Mouse (Mus musculus): ENCODE measurements around the gene Tnrc6b.

Tnrc6b gene

DNA sequence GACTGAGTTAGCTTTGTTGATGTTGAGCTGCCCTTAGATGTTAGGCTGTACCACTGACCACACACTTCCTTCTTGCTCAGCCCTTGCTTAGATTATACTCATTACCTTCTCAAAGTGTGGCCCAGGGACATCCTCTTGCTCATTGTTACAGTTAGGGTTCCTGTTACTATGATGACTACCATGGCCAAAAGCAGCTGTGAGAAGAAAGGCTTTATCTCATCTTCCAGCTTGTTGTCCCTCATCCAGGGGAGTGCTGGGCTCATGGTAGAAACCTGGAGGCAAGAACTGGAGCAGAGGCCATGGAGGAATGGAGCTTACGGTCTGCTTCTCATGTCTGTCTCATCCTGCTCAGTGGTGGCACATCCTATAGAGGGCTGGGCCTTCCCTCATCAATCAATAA lies 28.9 kb downstream of the Tnrc6b start:
- DNase-seq, result no peak

DNA sequence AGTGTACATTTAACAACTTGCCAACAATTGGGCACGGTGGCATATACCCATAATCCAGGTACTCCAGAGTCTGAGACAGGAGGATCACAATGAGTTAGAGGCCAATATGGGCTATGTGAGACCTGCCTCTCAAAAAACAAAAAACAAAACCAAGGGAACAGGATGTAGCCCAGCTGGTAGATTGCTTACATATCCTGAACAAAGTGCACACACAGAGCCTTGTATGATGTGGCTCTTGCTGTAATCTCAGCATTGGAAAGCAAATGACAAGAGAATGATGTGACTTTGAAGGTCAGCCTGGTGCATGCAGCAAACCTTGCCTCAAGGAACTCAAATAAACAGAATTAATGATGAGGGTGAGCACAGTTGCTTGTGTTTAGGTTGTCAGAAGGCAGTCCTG lies 30.7 kb downstream of the Tnrc6b start:
- DNase-seq, result no peak

DNA sequence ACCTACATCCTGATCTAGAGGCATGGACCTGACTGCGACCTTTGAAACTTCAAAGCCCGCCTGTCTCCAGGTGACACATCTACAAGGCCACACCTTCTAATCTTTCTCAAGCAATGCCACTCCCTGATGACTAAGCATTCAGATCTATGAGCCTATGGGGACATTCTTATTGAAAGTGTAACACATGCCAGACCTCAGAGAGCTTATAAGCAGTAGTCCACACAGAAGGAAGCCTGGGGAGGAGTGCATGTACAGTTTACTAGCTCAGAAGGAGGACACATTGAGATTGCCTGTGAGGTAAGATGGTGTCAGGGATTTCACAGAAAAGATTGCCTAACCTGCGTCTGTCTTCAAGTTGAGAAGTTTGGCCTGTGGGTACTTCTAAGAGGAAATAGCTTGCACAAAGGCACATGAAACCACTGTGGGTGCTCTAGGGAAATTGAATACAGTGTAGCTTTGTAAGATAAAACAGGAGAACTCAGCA lies 31.9 kb downstream of the Tnrc6b start:
- no peak for DNase-seq

DNA sequence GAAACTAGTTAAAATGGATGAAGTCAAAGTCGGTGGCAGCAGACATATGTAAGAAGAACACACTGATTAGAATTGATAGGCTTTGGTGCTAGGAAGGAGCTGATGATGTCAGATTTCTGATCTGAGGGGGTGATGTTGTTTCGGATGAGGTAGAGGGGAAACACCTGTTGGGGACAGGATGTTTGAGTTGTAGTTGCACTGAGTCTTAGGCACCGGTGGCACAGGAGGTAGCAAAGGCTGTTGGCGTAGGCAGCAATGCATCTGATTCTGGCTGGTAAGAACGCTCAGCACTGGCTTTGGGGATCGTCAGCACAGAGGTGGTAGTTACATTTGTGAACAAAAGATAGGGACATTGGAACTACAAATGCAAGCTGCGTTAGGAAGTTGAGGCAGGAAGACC lies 32.5 kb downstream of the Tnrc6b start:
- no peak for DNase-seq

GRCm38 (mm10) chr15:80744667-80745422 lies 33.7 kb downstream of the Tnrc6b start:
- DNase-seq, result no peak

- no peak for DNase-seq
These were observed 37.9 kb downstream of the Tnrc6b start for GRCm38 (mm10) chr15:80748979-80749378.

DNA sequence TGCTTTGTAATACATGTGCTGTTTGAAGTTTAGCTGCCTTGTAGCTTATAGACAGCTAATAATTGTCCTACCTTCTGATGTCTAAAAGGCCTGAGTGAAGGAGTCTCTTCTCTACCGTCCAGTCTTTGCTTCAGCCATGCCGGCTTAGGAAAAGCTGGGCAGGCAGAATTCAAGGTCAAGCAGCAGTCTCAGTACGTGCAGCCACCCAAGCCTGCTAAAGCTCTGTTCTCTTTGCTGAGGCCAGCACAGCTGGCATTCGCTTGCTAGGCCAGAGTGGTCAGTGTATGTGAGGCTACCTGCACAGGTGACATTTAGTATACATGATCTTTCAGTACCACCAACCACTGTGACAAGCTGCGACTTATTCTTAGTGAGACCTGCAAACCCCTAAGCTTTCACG lies 42.2 kb downstream of the Tnrc6b start:
- no peak for DNase-seq

- no peak for DNase-seq
These were observed 43.0 kb downstream of the Tnrc6b start for GRCm38 (mm10) chr15:80754103-80754502.

DNA sequence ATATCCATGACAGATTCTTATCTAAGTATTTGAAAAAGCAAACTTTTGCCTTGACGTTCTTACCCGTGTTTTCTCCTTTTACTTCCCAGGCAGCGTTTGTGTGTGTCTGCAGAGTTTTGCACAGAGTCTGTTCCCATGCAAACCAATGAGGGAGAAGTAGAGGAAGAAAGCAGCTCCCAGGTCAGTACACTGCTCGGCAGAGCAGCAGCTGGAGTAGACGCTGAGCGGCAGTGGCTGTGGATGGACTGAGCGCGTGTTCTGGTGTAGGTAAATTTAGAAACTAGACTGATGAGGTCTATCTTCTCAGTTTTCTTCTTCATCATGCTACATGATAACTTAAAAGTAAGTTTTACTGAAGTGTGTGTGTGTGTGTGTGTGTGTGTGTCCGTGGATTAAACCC lies 48.3 kb downstream of the Tnrc6b start:
- DNase-seq, result no peak

- no peak for DNase-seq
These were observed 49.4 kb downstream of the Tnrc6b start for GRCm38 (mm10) chr15:80760504-80760903.

DNA sequence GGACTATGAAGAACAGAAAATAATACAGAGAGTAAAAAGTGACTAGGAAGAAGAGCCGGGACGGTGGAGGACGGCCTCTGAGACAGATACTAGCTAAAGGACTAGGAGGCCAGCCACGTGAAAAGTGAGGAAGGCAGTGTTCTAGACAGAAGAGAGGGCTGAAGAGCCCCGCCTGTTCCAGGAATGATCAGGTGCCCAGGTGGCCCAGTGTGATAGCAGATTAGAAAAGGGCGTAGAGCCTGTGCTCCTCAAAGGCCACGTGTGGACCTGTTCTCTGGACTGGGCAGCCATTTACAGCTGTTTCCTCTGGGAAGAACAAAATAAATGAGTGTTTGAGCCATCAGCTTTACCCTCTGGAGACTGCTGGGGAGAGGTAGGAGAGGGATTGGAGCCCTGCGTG lies 49.8 kb downstream of the Tnrc6b start:
- DNase-seq, result no peak

GRCm38 (mm10) chr15:80762621-80763020 lies 51.5 kb downstream of the Tnrc6b start:
- no peak for DNase-seq

DNA sequence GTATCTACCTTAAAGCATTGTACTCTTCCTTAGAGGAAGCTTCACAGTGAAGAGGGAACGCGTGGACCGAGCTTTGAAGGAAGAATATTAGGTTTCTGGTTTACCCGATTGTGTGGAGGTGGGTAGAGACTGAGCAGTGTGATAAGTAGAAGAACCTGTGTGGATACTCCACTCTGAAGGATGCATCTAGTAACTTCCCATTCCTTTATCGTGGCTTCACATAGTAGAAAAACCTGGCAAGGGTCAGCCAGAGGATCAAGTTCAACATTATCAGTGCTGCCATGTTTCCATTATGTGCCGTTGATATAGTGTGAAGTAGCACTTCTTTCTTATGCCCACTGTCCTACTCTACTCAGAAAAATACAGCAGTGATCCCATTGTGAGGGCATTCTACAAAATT lies 53.6 kb downstream of the Tnrc6b start:
- no peak for DNase-seq

DNA sequence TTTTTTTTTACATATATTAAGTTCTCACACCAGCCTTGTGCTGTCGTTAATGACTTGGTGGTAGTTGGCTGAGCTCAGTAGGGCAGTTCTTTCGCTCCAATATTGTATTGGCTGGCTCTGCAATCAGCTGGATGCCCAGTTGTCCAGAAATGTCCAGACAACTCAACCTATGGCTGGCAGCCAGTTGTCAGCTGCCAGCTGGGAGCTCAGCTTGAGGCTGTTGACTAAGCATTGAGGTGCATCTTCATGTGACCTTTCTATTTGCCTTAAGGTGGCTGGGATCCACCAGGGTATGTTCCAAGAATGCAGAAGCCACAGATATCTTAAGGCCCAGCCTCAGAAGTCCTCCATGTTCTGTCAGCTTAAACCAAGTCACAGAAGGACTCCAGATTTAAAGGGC lies 54.3 kb downstream of the Tnrc6b start:
- peak; percentile 69 to 78 for DNase-seq

GRCm38 (mm10) chr15:80768216-80768615 lies 57.1 kb downstream of the Tnrc6b start:
- no peak for DNase-seq

DNA sequence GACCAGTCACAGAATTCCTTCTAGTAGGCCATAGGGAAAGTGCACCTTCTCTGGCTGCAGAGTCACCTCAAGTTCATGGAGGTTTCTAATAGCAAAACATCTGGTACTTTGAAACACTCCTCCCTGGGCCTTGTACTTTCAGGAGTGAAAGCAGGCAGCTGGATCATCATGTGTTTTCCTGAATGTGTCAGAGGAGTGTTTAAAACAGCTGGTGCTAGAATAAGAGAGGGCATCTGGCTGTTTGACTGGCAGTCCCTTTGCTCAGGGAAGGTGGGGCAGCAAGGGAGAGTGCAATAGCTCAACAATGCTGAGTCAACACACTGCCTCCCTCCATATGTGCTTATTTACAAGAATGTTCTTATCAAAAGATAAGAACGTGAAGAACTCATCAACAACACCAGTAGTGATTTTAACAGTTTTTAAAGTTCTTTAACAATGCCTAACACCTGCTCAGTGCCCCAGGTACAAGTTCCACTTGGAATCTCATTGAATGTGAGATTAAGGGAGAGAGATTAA lies 60.9 kb downstream of the Tnrc6b start:
- DNase-seq, result no peak

DNA sequence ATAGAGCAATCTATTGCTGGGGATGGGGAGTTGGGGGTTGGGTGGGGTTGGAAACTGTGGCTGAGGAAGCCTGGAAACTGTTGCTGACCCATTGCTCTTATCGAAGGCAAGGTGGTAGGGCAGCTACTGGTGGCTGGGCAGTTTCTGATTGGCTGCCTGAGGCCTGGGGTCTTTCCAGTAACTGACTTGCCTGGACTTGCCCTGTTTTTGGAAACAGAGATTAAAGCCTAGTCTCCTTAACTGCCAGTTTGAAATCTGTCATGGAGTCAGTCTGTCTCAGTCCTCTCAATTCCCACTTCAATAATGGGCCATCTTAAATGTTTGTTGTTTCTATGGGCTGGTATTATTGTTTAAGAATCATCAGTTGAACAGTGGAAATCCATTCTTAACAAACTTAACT lies 63.6 kb downstream of the Tnrc6b start:
- no peak for DNase-seq

GRCm38 (mm10) chr15:80779006-80779405 lies 67.9 kb downstream of the Tnrc6b start:
- peak in 1 of 2 experiments; percentile 55 for DNase-seq

GRCm38 (mm10) chr15:80780154-80780751 lies 69.1 kb downstream of the Tnrc6b start:
- no peak for DNase-seq

DNA sequence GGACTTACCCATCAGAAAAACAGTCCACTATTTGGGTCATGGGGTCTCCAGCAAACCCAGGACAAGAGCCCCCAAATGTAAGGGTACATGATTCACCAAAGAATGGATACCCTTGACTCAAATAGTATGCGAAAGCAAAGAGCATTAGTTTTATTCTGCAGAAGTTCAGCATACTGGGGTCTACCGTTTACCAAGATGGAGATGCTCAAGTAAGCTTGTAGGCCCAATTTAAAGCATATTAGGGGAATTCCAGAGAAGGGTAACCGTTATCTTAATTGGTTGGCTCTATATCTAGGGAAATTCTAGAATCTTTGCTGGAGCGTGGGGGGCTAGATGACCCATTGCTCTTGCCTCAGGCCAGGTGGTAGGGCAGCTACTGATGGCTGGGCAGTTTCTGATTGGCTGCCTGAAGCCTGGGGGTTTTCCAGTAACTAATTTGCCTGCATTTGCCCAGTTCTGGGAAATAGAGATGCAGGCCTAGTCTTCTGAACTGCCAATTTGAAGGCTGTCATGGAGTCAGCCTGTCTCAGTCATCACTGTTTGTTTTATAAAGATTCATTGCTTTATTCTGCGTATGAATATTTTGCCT lies 70.2 kb downstream of the Tnrc6b start:
- no peak for DNase-seq

GRCm38 (mm10) chr15:80784553-80784971 lies 73.4 kb downstream of the Tnrc6b start:
- no peak for DNase-seq

DNA sequence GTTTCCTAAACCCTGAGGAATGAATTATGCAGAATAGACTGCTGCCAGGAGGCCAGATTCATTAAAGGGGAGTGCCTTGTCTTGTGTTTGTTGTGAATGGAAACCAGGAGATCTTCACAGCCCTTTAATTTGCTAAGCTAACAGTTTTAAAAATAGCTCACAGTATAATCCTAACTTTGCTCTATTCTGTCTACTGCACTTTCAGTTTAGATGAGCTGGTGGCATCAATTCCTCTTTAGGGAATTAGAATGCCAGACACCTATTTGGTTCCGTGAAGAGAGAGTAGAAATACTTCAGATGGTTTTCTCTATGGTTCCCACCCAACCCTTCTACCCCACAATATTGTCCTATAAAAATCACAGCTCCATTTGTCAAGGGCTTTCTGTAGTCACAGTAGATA lies 74.6 kb downstream of the Tnrc6b start:
- no peak for DNase-seq

DNA sequence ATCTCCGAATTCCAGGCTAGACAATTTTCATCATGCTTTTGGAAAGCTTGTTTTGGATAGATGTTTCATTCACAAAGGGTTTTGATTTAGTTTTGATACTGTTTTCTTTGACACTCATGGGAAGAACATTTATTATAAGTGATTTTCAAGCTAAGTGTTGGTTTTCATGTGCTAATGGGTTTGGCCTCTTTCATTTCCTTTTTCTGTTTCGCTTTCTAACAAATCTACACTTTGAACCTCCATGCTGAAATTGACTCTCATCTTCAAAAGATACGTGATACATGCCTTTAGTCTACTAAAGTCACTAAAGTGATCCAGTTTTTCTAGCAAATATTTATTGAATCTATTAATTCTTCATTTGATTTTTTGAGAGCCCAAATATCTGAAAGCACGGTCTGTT lies 76.6 kb downstream of the Tnrc6b start:
- DNase-seq, result no peak

DNA sequence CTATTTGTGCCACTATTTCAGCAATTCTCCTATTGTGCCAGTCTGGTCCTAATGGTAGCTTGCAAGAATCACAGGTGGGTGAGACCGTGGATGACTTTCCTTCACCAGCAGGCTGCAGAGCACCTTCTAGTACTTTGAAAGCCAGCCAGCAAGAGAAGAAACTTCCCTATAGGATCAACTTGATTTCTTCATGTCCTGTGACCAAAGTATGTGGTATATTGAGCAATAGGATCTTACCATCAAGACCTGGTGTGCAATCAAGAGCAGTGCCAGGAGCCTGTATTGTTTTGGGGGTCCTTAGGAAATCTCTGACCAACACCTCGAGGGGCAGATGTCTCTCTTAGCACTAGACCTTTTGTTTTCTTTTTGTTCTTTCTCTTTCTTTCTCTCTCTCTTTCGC lies 81.4 kb downstream of the Tnrc6b start:
- no peak for DNase-seq

All from cerebellum, postnatal 25 days (tissue).